Mouse (Mus musculus): ENCODE measurements around the gene Ggta1.

DNA sequence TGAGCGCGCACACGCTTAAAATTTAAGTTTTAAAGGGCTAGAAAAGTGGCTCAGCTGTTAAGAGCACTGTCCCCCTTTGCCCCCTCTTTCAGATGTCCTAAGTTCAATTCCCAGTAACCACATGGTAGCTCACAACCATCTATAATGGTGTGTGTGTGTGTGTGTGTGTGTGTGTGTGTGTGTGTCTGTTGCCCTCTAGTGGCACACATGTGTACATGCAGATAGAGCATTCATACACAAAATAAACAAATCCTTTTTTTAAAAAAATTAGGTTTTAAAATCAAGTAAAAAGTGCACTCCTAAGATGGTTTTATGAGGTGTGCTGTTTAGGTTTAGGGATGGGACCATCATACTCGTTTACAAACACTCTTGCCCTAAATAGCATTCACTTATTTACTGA lies 49.2 kb upstream of the Ggta1 start:
- no peak for TF ChIP-seq CTCF (IDR thresholded peaks at IDR 0.05; ENCODE audit: control insufficient read depth, insufficient read depth, low read length)
- no peak for TF ChIP-seq POLR2A (IDR thresholded peaks at IDR 0.05; ENCODE audit: borderline replicate concordance, control insufficient read depth, low read depth, low read length)
